Mouse (Mus musculus): ENCODE data around the gene Scg3. TPM values are rescaled to one million over a fixed set of nuclear protein-coding genes. Genes with fewer than 3 reads are reported as not detected.

Scg3 gene
- total and polyA plus RNA-seq, 3 experiments: not detected

GRCm38 (mm10) chr9:75607496-75607895 is 76.4 kb downstream of the Scg3 start:
- Histone ChIP-seq H3K79me2 (replicated peaks; ENCODE audit: control insufficient read depth, extremely low read depth, insufficient read depth, poor library complexity, severe bottlenecking) (no peaks in the 10 kb centered on the region; the same call in 1 of the 2 replicates), H3K4me2 (ENCODE audit: insufficient read depth, low read depth, poor library complexity, severe bottlenecking) (peak overlapping the region; percentile 54), H3K27ac (ENCODE audit: insufficient read depth, low read depth) (no peak overlapping the region), H3K4me3 (replicated peaks in 1 of 3; ENCODE audit: low read depth in 2 of 3, low read length in 2 of 3, poor library complexity in 1 of 3) (no peak overlapping the region), H3K9ac (ENCODE audit: insufficient read depth, low read depth) (no peak overlapping the region), H3K4me1 (ENCODE audit: control insufficient read depth in 1 of 2, insufficient read depth in 2 of 2) (peaks cover 13 to 20% of the 10 kb centered on the region in 2 experiments), H3K27me3 (replicated peaks) (peaks cover 5% of the 10 kb centered on the region), H3K9me3 (replicated peaks; ENCODE audit: low read length) (peaks cover 3% of the 10 kb centered on the region), H3K36me3 (replicated peaks in 1 of 2; ENCODE audit: control insufficient read depth in 1 of 2, insufficient read depth in 1 of 2, low read length in 1 of 2) (no peaks in the 10 kb centered on the region)
- TF ChIP-seq SMC3 (IDR thresholded peaks at IDR 0.05; ENCODE audit: low read depth, low read length) (no peak), RCOR1 (conservative IDR thresholded peaks at IDR 0.05; ENCODE audit: low read depth, low read length) (no peak), ZC3H11A (IDR thresholded peaks at IDR 0.05; ENCODE audit: low read depth, low read length) (no peak), NELFE (IDR thresholded peaks at IDR 0.05; ENCODE audit: low read depth, low read length) (no peak), EP300 (IDR thresholded peaks at IDR 0.05; ENCODE audit: low read length) (peak; percentile 79), ETS1 (conservative IDR thresholded peaks at IDR 0.05; ENCODE audit: low read depth, low read length) (peak; percentile 85), USF2 (conservative IDR thresholded peaks at IDR 0.05; ENCODE audit: low read depth, low read length) (no peak), BHLHE40 (IDR thresholded peaks at IDR 0.05; ENCODE audit: low read depth, low read length) (peak; percentile 85), HCFC1 (IDR thresholded peaks at IDR 0.05; ENCODE audit: low read depth, low read length) (no peak), ELF1 (IDR thresholded peaks at IDR 0.05; ENCODE audit: low read depth, low read length) (no peak; the same call in 1 of the 2 replicates), MAZ (IDR thresholded peaks at IDR 0.05; ENCODE audit: low read depth, low read length) (no peak), CHD1 (IDR thresholded peaks at IDR 0.05; ENCODE audit: low read depth, low read length) (no peak), MEF2A (IDR thresholded peaks at IDR 0.05; ENCODE audit: borderline replicate concordance, low read depth, low read length) (peak; percentile 94), ZNF384 (IDR thresholded peaks at IDR 0.05; ENCODE audit: low read depth, low read length) (no peak), SIN3A (IDR thresholded peaks at IDR 0.05; ENCODE audit: low read length) (peak; percentile 78), TBP (conservative IDR thresholded peaks at IDR 0.05; ENCODE audit: low read depth, low read length) (no peak), JUN (IDR thresholded peaks at IDR 0.05; ENCODE audit: insufficient read depth, low read depth, low read length) (no peak), NRF1 (IDR thresholded peaks at IDR 0.05; ENCODE audit: low read depth, low read length) (no peak), E2F4 (IDR thresholded peaks at IDR 0.05; ENCODE audit: insufficient replicate concordance, low read depth, low read length) (no peak), TCF12 (IDR thresholded peaks at IDR 0.05; ENCODE audit: low read depth, low read length) (0 out of 2 replicates have a peak, but pooled peaks have one; percentile 38), UBTF (IDR thresholded peaks at IDR 0.05; ENCODE audit: low read depth, low read length) (no peak), MAFK (IDR thresholded peaks at IDR 0.05; ENCODE audit: insufficient replicate concordance, low read length) (peak; percentile 51), MYC (IDR thresholded peaks at IDR 0.05; ENCODE audit: low read depth, low read length) (peak; percentile 60; the same call in 1 of the 2 replicates), POLR2A (IDR thresholded peaks at IDR 0.05; ENCODE audit: low read depth, low read length) (no peak), MAX (IDR thresholded peaks at IDR 0.05; ENCODE audit: low read length) (no peak), MXI1 (IDR thresholded peaks at IDR 0.05; ENCODE audit: low read depth, low read length) (peak; percentile 51; the same call in 1 of the 2 replicates), KAT2A (IDR thresholded peaks at IDR 0.05; ENCODE audit: insufficient replicate concordance, low read length) (0 out of 2 replicates have a peak, but pooled peaks have one; percentile 24), ZKSCAN1 (IDR thresholded peaks at IDR 0.05; ENCODE audit: borderline replicate concordance, low read depth, low read length) (no peak), JUND (conservative IDR thresholded peaks at IDR 0.05; ENCODE audit: low read depth, low read length) (no peak), CTCF (conservative IDR thresholded peaks at IDR 0.05 in 1 of 2, IDR thresholded peaks at IDR 0.05 in 1 of 2; ENCODE audit: low read depth in 2 of 2, low read length in 2 of 2) (no peak), CHD2 (IDR thresholded peaks at IDR 0.05; ENCODE audit: low read length) (peak; percentile 34; the same call in 1 of the 2 replicates), POLR2AphosphoS2 (IDR thresholded peaks at IDR 0.05; ENCODE audit: low read depth, low read length) (no peak), PAX5 (IDR thresholded peaks at IDR 0.05; ENCODE audit: low read length) (no peak), RAD21 (IDR thresholded peaks at IDR 0.05; ENCODE audit: low read depth, low read length) (no peak), USF1 (IDR thresholded peaks at IDR 0.05; ENCODE audit: low read depth, low read length) (no peak), ZMIZ1 (IDR thresholded peaks at IDR 0.05; ENCODE audit: low read depth, low read length) (no peak), GABPA (IDR thresholded peaks at IDR 0.05; ENCODE audit: insufficient replicate concordance, low read depth, low read length) (no peak), IRF4 (IDR thresholded peaks at IDR 0.05; ENCODE audit: low read depth, low read length) (peak; percentile 85)
- in situ Hi-C loops (cut with MboI; ENCODE audit: low pct_ligation_motif_present, low pct_unique_long_range_greater_than_20kb, low sequenced_read_pairs): no loop called here
- dilution Hi-C loops (cut with MboI; ENCODE audit: extremely low pct_ligation_motif_present, extremely low pct_unique_long_range_greater_than_20kb, low sequenced_read_pairs): no loop called here
- peak; percentile 63 for DNase-seq (ENCODE audit: extremely low read depth)

Data from CH12.LX (cell line).